Mouse (Mus musculus) right cerebral cortex, adult 18-20 months (tissue): ENCODE results near the gene Gm4924.

Experiments used
- DNase-seq: peaks from one replicate; pipeline ENCODE4 v3.0.0; 2022; ENCODE audit warnings: mixed read lengths

Gene Gm4924

DNA sequence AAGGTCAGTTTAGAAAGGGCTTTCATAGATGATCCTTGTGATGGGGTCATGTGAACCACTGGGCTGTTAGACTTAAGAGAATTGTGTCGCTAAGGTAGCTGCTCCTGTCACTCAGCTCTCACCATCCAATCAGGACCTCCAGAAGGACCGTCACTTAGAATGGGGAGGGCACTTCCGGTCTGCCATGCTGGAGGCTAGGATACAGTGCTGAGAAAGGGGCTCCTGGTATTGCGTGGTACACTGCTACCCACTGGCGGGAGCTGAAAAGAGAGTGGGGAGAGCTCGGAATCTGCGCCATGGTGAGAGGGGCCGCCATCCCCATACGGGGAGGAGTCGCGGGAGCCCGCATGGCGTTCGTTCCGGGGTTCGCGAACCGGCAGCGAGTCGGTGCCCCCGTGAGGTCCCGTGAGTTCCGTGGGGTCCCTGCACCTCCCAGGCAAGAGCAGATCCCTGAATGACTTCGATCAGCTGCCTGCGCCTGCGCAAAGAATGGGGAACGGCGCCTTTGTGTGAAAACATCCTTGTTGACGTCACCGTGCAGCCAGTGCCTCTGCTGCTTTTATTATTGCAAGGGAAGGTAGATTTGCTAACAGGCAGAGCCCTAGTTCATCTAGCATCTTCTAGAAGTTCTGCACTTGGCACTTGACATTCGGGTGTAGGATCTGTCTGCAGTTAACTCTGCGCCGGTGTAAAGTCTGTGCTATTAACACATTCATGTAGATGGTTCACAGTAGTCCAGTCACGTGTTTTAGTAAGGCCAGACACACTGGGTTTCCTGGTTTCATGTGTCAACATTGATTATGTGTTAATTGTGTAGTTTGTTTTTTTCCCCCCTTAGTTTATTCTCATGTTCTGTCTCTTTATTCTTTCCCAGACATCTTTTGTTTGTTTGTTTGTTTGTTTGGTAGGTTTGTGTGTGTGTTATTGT lies at the start of gene Gm4924:
TSS of gene Gm4924 (plus strand) at position 173 of the 928 bp plus-strand sequence.
- peak; percentile 93 for DNase-seq

DNA sequence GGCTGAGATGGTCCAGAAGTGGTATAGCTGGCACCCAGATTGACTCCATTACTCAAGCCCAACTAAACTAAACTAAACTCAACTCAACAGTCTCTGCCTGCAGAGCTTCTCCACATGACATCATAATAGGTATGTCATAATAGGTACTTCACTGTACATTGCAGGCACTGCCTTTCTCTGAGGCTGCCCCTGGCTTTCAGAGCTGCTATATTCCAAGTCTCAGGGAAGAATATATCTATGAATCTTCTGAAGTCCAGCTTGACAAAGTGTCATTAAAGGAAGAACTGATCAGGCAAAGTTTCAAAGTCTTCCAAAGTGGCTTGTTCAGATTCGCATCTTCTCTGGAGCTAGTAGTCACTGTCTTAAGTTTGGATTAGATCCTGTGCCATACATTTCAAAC lies 37.6 kb upstream of the Gm4924 start, which contains the start of gene 4932415D10Rik:
TSS of gene 4932415D10Rik (minus strand) at position 101 of the 400 bp plus-strand sequence.
- no peak for DNase-seq

DNA sequence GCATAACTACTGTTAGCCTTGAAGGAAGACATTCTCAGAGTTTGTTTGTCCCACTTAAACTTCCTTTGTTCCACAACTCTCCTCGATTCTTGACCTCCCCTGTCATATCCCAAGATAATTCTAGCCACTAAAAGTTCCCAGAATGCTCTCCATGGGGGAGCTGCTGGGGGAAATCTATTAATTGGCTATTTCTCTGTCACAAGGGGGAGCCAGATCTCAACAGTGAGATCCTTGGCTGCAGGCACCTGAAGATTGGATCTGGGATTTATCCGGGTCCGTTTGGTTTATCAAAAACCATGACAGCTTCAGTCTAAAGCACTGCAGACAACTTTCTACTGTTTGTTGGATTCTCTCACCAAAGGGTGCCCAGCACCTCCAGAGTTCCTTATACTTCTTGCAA lies 33.9 kb upstream of the Gm4924 start:
- no peak for DNase-seq

DNA sequence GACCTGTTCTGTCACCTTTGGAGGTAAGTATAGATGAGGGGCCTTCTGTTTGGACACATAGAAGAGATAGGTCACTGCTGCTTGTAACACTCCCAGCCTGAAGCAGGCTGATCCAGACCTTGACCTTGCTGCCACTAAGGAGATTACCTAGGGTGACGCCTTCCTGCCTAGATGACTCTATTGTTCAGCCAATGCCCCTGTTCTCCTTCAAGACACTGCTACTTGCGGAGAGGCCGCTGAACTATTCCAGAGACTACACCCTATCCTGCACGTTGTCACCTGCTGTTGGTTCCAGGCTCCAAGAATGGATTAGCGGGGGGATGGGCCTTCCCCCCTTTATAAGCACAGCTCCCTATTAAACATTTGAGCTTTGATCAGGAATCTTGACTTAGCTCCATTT lies 24.2 kb upstream of the Gm4924 start:
- no peak for DNase-seq

DNA sequence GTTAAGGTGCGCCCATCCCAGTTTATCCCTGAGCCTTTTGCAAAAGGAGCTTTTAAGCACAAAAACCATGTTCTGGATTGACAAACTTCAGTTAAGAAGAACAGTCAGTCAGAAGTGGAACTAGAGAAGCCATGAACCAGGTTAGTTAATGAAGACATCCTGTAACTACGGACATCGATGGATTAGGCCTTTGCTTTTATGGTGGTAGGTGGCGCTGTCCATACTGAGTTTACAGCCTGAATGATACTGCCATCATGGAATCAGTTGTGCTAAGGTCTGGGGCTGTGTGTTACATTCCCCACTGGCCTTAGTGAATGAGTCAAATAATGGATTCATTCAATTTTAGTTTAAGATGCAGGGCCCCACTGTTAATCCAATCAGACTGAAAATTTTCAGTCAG lies 1.3 kb downstream of the Gm4924 start:
- no peak for DNase-seq

DNA sequence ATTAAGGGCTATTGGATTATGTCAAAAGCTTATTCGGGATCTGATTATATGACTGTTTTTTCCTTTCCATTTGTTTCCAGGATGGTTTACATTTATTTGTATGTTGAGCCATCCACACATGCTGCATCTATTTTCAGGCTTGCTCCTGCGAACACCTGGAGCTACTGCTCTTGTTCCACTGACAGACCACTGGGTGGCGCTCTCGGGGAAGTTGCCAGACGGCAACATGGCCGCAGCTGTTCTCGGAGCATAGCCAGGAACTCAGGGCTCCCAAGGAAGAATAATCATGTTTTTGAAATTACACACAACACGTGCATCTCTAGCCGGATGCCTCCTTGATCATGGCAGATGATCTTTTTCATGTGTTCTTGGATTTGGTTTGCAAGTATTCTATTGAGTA lies 7.9 kb downstream of the Gm4924 start:
- no peak for DNase-seq

DNA sequence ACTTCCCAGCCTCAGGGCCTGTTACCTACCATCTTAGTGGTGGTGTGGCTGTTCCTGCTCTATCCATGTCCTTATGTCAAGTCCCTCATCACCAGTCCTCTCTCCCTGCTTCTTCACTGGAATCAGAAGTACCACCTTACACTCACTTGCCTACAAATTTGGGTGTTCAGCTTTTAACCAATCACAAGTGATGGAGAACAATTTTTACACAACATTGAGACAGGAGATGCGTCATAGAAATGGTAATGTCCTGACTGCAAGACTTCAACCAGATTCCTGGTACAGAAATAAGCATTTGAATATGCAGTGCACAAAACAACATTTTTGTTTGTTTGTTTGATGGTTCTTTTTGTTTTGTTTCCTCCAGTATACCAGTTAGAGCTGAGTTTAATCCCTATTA lies 28.9 kb downstream of the Gm4924 start:
- no peak for DNase-seq

DNA sequence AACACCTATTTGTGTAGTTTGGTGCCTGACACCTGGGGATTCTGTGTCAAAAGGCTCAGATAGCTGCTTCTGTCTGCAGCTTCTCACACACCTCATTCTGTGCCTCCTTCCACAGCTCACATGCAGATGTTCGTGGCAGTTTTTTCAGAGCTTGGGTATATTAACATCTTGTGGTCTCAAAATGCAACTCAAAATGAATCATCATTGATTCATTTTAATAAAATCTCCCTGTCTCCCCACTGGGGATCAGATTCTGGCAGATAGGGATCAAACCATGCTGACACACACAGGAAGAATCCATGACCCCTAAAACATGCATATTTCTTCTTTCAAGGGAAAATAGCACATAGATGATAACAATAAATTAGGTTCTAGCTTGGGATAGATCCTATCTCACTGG lies 55.5 kb downstream of the Gm4924 start:
- no peak for DNase-seq

DNA sequence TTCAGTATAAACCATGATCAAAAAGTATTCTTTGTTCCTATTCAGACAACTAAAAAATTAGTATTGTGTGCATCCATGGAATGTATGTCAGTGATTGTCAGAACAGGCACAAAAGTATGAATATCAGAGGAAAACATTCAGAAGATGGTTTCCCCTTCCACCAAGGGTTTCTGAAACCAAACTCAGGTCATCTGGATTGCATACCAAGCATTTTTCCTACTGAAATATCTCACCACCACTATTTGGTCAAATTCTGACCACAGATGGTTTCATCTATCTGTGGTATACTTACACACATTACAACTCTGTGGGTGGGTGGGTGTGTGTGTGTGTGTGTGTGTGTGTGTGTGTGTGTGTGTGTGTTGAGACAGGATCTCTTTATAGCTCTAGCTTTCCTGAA lies 69.6 kb downstream of the Gm4924 start:
- DNase-seq = no peak
